Mouse (Mus musculus): ENCODE data around the gene Ifna9.
"Not testable (repeated sequence)": the region's sequence is repeated elsewhere in the genome, so short reads cannot be mapped to it uniquely, and the experiment has no call there.

Ifna9 gene

DNA sequence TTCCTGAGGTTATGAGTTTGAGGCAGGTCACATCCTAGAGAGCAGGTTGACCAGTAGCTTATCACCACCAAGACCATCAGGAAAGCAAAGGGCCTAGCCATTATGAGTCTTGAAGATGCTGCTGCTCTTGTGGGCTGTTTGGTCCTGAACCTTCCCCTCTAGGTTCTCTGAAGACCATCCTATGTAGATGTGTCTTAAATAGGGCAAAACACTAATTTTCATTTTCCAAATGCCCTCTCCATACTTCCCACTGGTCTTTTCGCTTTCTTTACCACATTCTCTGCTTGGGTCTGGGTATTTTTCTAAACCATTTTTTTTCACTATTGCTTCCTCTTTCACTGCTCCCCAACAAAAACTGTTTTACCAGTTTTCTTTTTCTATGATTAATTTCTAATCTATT lies at the start of gene Ifna9:
Gene Ifna9, minus strand, starts transcription at position 101 of the 400 bp plus-strand sequence.
- no peak for DNase-seq

DNA sequence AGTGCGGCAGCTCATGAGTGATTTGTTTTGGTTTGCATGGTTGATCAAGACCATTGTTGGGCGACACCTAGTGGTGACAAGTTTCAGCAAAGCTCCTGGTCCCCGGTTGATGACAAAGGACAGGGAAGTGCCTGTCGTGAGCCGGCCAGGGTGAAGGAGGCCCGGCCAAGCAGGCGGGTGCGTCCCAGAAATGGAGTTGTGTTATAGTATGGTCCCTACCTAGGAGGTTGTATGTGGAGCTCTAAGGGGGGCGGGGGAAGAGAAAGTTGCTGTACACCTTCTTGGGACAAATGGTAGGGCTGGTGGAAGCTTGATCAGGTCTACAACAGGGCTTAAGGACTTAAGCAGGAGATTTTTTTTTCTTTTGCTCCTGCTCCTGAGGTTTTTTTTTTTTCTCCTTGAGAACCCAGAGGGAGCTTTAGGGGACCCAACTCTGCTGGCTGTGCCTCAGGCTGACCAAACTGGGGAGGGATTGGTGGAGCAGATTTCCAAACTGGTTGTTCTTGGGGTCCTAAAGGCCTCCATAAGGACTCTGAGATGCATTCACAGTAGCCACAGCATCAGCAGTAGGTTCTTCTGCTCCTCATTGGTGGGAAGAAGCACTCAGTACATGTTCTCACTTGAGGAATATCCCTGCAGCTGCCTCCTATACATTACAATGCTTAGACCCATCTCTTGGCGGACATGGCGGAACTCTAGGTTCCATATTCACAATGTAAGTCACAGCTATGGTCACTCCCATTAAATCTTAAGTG lies 49.1 kb upstream of the Ifna9 start:
- peak; percentile 77 to 92 for DNase-seq

DNA sequence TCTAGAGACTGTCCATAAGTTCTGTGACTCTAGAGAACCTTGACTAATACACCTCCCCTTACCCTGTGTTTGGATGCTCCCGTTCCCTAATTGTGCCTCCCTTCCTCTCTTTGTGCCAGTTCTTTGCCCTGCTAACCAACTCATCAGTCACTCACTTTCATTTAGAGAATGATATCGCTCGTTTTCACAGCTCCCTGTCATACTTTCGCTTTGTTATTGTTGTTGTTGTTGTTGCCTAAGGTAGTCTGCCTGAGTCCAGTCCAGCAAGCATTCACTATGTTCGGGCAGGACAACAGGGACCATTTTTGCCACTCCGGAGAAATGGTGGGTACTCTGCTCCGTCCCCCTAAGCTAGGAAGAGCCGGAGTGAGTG lies 48.5 kb upstream of the Ifna9 start:
- no peak for DNase-seq

DNA sequence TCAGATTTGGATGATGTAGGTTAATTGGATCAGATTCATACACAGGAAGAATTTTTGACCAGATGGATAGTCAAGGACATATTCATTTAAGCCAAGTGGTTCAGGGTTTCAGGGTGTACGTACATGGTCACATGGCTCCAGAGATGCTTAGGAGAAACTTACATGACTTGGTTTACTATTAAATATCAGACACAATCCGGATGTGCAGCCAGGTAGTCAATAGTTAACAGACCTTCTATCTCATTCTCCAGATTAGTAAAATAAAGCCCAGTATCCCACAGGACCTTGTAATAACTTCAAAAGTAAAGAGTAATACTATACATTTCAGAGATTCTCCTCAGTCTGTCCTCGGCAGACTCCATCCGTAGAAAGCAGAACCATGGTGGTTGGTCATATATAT lies 42.1 kb upstream of the Ifna9 start, which contains the start of gene C87499:
Gene C87499, minus strand, starts transcription at position 101 of the 400 bp plus-strand sequence.
- DNase-seq: no peak

DNA sequence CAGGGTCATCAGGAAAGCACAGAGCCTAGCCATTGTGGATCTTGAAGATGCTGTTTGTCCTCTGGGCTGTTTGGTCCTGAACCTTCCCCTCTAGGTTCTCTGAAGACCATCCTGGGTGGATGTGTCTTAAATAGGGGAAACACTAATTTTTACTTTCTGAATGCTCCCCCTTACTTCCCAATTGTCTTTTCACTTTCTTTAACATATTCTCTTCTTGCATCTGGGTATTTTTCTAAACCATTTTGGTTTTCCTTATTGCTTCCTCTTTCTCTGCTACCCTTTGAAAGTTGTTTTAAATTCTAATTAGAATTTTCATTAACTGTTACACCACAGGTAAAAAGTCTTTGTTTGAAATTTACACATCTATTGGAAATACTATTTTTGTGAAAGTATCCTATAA lies 11.1 kb upstream of the Ifna9 start, which contains the start of gene Ifna12:
Gene Ifna12, minus strand, starts transcription at position 101 of the 400 bp plus-strand sequence.
- DNase-seq: no peak

DNA sequence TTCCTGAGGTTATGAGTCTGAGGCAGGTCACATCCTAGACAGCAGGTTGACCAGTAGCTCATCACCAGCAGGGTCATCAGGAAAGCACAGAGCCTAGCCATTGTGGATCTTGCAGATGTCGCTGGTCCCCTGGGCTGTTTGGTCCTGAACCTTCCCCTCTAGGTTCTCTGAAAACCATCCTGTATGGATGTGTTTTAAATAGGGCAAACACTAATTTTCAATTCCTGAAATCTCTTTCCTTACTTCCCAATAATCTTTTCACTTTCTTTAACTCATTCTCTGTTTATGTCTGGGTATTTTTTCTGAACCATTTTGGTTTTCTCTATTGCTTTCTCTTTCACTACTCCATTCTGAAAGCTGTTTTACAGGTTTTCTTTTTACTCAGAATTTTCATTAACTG lies 20.5 kb downstream of the Ifna9 start, which contains the start of gene Ifna14:
Gene Ifna14, minus strand, starts transcription at position 101 of the 400 bp plus-strand sequence.
- no peak for DNase-seq

DNA sequence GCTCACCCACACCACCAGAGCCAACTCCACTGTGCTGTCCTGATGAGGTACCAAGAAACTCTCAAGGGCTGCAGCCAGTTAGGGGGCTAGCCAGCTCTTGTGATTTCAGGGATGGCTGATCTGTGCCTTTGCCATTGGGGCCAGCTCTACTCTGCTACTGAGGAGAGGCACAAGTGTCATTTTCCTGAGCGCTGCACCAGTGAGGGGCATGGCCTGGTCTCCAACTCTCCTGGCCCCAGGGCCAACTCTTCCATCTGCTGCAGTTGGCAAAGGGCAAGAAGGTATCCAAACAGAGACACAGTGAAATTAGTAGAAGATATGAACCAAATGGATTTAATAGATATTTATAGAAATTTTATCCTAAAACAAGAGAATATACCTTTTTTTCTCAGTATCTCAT lies 30.4 kb downstream of the Ifna9 start:
- DNase-seq: no peak

DNA sequence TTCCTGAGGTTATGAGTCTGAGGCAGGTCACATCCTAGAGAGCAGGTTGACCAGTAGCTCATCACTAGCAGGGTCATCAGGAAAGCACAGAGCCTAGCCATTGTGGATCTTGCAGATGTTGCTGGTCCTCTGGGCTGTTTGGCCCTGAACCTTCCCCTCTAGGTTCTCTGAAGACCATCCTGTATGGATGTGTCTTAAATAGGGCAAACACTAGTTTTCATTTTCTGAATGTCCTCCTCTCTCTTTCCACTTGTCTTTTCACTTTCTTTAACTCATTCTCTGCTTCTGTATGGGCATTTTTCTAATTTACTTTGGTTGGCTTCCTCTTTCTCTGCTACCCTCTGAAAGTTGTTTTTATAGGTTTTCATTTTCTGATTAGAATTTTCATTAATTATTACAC lies 34.0 kb downstream of the Ifna9 start, which contains the start of gene Ifna15:
Gene Ifna15, minus strand, starts transcription at position 101 of the 400 bp plus-strand sequence.
- DNase-seq: not testable (repeated sequence)

DNA sequence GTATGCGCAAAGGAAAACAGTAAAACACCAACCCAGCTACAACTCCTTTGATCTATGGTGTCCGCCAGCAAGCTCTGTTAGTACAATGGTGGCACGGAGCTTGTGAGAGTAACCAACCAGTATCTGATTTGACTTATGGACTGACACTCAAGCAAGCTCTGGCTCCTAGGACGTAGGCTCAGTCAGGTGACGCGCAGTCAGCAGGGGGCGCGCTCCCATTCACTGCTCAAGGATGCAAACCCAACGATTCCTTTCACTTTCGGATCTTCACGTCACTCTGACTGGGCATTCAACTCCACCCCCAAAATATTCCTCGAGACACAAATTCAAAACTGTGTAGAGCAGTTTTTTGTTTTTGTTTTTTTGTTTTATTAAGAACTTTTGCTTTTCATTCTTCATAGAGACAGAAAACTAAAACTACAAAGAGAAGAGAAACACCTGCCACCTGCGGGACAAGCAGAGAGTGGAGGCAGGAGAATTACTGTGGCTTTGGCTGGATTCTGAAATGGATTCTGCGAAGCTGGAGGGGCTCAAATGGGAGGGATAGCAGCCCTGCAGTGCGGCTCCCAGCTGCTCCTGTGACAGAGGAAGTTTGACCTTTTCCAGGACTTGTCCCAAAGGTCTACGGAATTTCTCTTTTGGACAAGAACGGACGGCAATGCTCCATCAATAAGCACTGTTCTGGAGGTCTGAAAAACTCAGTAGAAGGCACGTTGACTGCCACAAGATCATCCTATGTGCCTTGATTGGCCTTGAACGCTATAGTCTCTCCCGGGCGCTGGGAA lies 41.8 kb downstream of the Ifna9 start:
- DNase-seq: peak; percentile 71 to 87

DNA sequence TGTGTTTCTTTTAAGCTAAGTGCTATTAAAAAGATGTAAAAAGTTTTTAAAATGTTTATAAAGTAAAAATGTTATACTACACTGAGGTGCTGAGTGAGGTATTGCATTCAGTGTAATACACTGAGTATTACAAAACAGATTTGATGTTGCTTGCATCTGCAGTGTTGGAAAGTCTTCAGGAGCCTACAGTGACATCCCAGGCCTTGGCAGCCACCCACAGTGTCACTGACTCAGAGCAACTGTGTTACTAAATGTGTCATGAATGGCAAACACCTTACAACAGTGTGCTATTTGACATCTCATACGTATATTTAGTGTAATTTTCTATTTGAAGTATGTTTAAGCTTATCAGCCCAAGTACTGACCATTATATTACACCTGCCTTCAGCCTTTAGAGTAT lies 44.2 kb downstream of the Ifna9 start:
- no peak for DNase-seq

DNA sequence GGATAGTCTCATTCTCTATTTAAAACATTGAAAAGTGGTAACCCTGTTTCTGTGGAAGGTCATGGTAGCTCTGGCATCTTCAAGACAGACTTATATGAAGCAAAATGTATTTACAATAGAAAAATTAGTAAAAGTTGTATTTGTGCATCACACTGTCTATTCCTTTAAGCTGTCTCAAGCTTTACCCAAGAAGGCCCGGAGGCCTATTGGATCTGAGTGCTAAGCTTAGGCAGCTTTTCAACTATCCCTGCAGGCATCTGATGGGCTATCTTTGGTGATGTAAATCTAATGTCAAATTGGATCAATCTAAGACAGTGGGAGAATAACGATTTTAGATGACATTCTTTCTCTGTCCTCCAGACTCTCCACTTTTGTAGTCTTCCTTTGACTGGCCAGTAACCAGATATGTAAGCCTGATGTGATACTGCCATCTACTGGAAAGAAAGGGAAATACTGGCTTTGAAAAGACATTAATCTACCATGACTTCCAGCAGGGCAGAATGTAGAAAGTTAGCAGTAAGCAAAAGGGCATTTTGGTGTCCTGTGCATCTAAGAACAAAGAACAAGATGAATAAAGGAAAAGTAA lies 48.4 kb downstream of the Ifna9 start:
- peak in 1 of 2 experiments; percentile 39 for DNase-seq

Measured in kidney, adult 8-10 months (tissue).